Mouse (Mus musculus) heart, embryonic 16.5 days (tissue): Measurements from ENCODE around the gene Hand2. TPM values are rescaled to one million over a fixed set of nuclear protein-coding genes. Genes with fewer than 3 reads are reported as not detected.
A peak's percentile ranks its signal among the peaks of the same experiment; 100 is the strongest.

ENCODE experiments used
- ATAC-seq: fragments of 200-750 bp; cut with Nextera tagmentation; replicated peaks from 2 replicates; pipeline ENCODE4 v1.8.0; 2017; ENCODE audit warnings: moderate number of reproducible peaks; ENCODE audit not compliant: insufficient read depth, low FRiP score; ENCODE audit errors: extremely low read depth
- H3K27ac ChIP-seq: fragments of 300-500 bp; sonication (generic); 2 replicates; pipeline ENCODE4 v1.5.1; 2014; ENCODE audit warnings: mild to moderate bottlenecking, low read length, control low read depth, moderate library complexity
- H3K27me3 ChIP-seq: fragments of 300-500 bp; sonication (generic); 2 replicates; pipeline ENCODE4 v1.6.1; 2014; ENCODE audit warnings: low read length, mixed read lengths; ENCODE audit not compliant: control insufficient read depth, insufficient read depth
- H3K36me3 ChIP-seq: fragments of 300-500 bp; sonication (generic); 2 replicates; pipeline ENCODE4 v1.6.1; 2014; ENCODE audit not compliant: control insufficient read depth, insufficient read depth
- H3K4me1 ChIP-seq: fragments of 300-500 bp; sonication (generic); 2 replicates; pipeline ENCODE4 v1.6.1; 2014; ENCODE audit warnings: low read length, mixed read lengths; ENCODE audit not compliant: control insufficient read depth, insufficient read depth
- H3K4me2 ChIP-seq: fragments of 300-500 bp; sonication (generic); 2 replicates; pipeline ENCODE4 v1.6.1; 2014; ENCODE audit warnings: low read depth, mild to moderate bottlenecking, control low read depth, low read length
- H3K4me3 ChIP-seq: fragments of 300-500 bp; sonication (generic); 2 replicates; pipeline ENCODE4 v1.5.1; 2014; ENCODE audit warnings: mild to moderate bottlenecking, control low read depth, low read length
- H3K9ac ChIP-seq: fragments of 300-500 bp; sonication (generic); 2 replicates; pipeline ENCODE4 v1.6.1; 2014; ENCODE audit warnings: low read length, control low read depth
- H3K9me3 ChIP-seq: fragments of 300-500 bp; sonication (generic); replicated peaks from 2 replicates; pipeline ENCODE4 v1.6.1; 2016; ENCODE audit warnings: low read length; ENCODE audit not compliant: control insufficient read depth
- WGBS: fragments of 180-500 bp; shearing (Covaris S2); extraction: QIAGEN DNeasy Blood & Tissue Kit; methylation state at CpG from one replicate; pipeline ENCODE4 v1.1.7; 2014; 5-methylcytosine and 5-hydroxymethylcytosine counted together
- polyA plus RNA-seq: library from polyadenylated mRNA; unstranded; fragments of >200 nt; fragmentation: Nextera tagmentation; extraction: Ambion mirVana; gene quantifications from 2 replicates; pipeline ENCODE4 v1.2.1, GENCODE M21; 2015

Hand2 gene
- 9.0 and 9.3 TPM in 2 replicates for polyA plus RNA-seq

GRCm38 (mm10) chr8:57320851-57321743 lies at the start of gene Hand2:
Gene Hand2, plus strand, starts transcription at chr8:57320983.
- Histone ChIP-seq H3K27me3 (0 out of 2 replicates have a peak, but pooled peaks cover 2% of the 10 kb centered on the region), H3K4me2 (peak within 1 kb of the TSS; percentile 72), H3K9ac (peak within 1 kb of the TSS; percentile 92), H3K4me1 (no peaks in the 10 kb centered on the region), H3K27ac (peak within 1 kb of the TSS; percentile 95), H3K9me3 (no peaks in the 10 kb centered on the region), H3K36me3 (no peaks in the 10 kb centered on the region), H3K4me3 (peak within 1 kb of the TSS; percentile 75)
- ATAC-seq: peak; percentile 84
- under 1% methylated on average over 83 of the region's 83 CpGs for WGBS

GRCm38 (mm10) chr8:57273055-57273454 lies 47.7 kb upstream of the Hand2 start:
- WGBS: 62% methylated on average over 3 of the region's 3 CpGs
- H3K27ac ChIP-seq: no peak overlapping the region
- no peak for ATAC-seq
- H3K36me3 ChIP-seq: no peaks in the 10 kb centered on the region
- no peaks in the 10 kb centered on the region for H3K9me3 ChIP-seq
- H3K9ac ChIP-seq: no peak overlapping the region
- H3K27me3 ChIP-seq: no peaks in the 10 kb centered on the region
- no peak overlapping the region for H3K4me3 ChIP-seq
- H3K4me1 ChIP-seq: no peaks in the 10 kb centered on the region
- no peak overlapping the region for H3K4me2 ChIP-seq

DNA sequence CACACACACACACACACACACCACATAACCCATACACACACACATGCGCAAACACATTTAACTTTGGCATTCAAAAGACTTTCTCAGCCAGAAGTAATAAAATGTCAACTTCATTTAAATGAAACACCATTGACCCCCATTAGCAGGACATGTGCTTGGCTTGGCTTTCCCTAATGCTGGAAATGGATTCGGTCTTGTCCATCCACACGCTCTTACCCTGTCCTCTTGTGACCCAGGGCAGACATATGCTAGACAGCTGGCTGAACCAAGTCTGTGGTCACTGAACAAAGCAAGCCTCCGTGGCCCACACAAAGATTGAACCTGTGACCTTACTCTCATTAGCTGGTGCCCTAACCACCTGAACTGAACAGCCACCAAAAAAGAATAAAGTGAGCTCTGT lies 27.3 kb upstream of the Hand2 start:
- no peaks in the 10 kb centered on the region for H3K36me3 ChIP-seq
- no peak overlapping the region for H3K9ac ChIP-seq
- H3K27me3 ChIP-seq: no peaks in the 10 kb centered on the region
- no peak overlapping the region for H3K4me3 ChIP-seq
- H3K9me3 ChIP-seq: no peaks in the 10 kb centered on the region
- H3K27ac ChIP-seq: no peak overlapping the region
- 82% methylated on average over 4 of the region's 4 CpGs for WGBS
- no peak overlapping the region for H3K4me2 ChIP-seq
- H3K4me1 ChIP-seq: no peaks in the 10 kb centered on the region
- no peak for ATAC-seq

DNA sequence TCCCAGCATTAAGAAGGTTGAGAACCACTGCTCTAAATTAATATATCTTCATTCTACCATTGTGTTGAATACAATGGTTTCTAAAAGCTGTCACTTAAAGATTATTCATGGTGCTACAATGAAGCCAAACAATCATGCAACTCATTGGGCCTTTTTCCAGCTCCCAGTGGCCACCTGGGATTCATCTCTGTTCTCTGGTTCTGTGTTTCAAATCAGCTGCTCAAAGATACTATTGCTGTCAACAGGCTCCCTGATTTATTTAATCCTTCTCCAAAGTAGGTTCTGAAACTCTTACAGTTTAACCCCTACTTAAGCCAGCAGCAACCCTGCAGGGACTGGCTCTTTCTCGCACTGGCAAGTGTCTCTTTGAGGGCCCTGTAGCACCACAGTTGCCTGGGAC lies 17.3 kb upstream of the Hand2 start:
- no peaks in the 10 kb centered on the region for H3K27me3 ChIP-seq
- H3K27ac ChIP-seq: peak overlapping the region; percentile 75
- no peak overlapping the region for H3K4me3 ChIP-seq
- H3K4me2 ChIP-seq: no peak overlapping the region
- no peak overlapping the region for H3K9ac ChIP-seq
- H3K36me3 ChIP-seq: peaks cover 16% of the 10 kb centered on the region
- no peaks in the 10 kb centered on the region for H3K9me3 ChIP-seq
- 61% methylated on average over 1 of the region's 1 CpGs for WGBS
- peak; percentile 68; the same call in 1 of the 2 replicates for ATAC-seq
- peaks cover 9% of the 10 kb centered on the region; the same call in 1 of the 2 replicates for H3K4me1 ChIP-seq

DNA sequence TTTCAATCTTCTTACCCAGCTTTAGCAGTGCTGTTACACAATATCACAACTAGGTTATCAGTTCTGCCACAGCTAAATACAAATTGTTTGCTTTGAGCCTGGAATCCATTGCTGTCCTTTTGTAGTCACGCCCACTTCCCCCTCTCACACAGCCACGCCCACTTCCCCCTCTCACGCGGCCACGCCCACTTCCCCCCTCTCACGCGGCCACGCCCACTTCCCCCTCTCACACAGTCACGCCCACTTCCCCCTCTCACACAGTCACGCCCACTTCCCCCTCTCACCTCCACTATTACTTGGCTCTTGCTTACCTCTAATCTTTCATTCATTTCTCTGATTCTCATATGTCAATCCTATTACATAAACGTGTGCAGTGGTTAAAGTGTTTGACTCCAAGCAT lies 15.8 kb upstream of the Hand2 start:
- no peak overlapping the region for H3K9ac ChIP-seq
- 52% methylated on average over 11 of the region's 11 CpGs for WGBS
- no peak overlapping the region for H3K4me3 ChIP-seq
- H3K27me3 ChIP-seq: no peaks in the 10 kb centered on the region
- H3K27ac ChIP-seq: no peak overlapping the region
- ATAC-seq: no peak
- H3K4me2 ChIP-seq: no peak overlapping the region
- no peaks in the 10 kb centered on the region for H3K9me3 ChIP-seq
- peaks cover 9% of the 10 kb centered on the region; the same call in 1 of the 2 replicates for H3K4me1 ChIP-seq
- H3K36me3 ChIP-seq: peaks cover 16% of the 10 kb centered on the region

DNA sequence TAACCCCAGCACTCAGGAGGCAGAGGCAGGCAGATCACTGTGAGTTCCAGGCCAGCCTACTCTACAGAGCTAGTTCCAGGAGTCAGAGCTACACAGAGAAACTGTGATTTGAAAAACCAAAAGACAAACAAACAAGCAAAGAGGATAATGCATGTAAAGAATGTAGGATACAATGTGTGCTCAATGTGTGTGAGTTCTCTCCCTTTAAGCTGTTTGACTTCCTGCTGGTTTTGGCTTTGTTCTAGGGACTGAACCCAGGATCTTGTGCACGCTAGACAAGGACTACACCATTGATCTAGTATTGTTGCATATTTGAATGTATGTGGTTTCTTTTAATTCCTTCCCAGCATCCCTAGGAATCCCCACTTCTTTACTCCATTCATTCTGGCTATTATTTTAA lies 14.3 kb upstream of the Hand2 start:
- peaks cover 16% of the 10 kb centered on the region for H3K36me3 ChIP-seq
- peaks cover 12% of the 10 kb centered on the region; the same call in 1 of the 2 replicates for H3K4me1 ChIP-seq
- no peak overlapping the region for H3K27ac ChIP-seq
- no peak overlapping the region for H3K4me2 ChIP-seq
- no peaks in the 10 kb centered on the region for H3K9me3 ChIP-seq
- no peaks in the 10 kb centered on the region for H3K27me3 ChIP-seq
- H3K4me3 ChIP-seq: no peak overlapping the region
- WGBS: 81% methylated on average over 1 of the region's 1 CpGs
- no peak for ATAC-seq
- H3K9ac ChIP-seq: no peak overlapping the region

GRCm38 (mm10) chr8:57309844-57310485 lies 10.8 kb upstream of the Hand2 start:
- Histone ChIP-seq H3K4me3 (no peak overlapping the region), H3K4me2 (no peak overlapping the region), H3K4me1 (peaks cover 16% of the 10 kb centered on the region; the same call in 1 of the 2 replicates), H3K27me3 (no peaks in the 10 kb centered on the region), H3K36me3 (peaks cover 16% of the 10 kb centered on the region), H3K27ac (peak overlapping the region; percentile 35; the same call in 1 of the 2 replicates), H3K9me3 (no peaks in the 10 kb centered on the region), H3K9ac (no peak overlapping the region)
- 61% methylated on average over 1 of the region's 1 CpGs for WGBS
- ATAC-seq: no peak

- Histone ChIP-seq H3K4me1 (peaks cover 23% of the 10 kb centered on the region), H3K36me3 (0 out of 2 replicates have a peak, but pooled peaks cover 3% of the 10 kb centered on the region), H3K27ac (peak overlapping the region; percentile 92), H3K27me3 (no peaks in the 10 kb centered on the region), H3K4me3 (peak overlapping the region; percentile 54), H3K4me2 (peak overlapping the region; percentile 84), H3K9me3 (no peaks in the 10 kb centered on the region), H3K9ac (peak overlapping the region; percentile 87)
- peak; percentile 55 for ATAC-seq
- 1% methylated on average over 30 of the region's 30 CpGs for WGBS
Measured at GRCm38 (mm10) chr8:57312031-57312981, 8.5 kb upstream of the Hand2 start.
